Mouse (Mus musculus) liver, adult 2 months (tissue): ENCODE measurements at regions not wholly inside any gene's neighbourhood (a gene's known extent, or its start where the extent isn't known, plus 50 kb on each side); places are given as distances from the start of the nearest gene placed in this dataset.

ENCODE experiments used
- DNase-seq: peaks from one replicate; pipeline ENCODE4 v3.0.0-alpha.2; 2011; ENCODE audit warnings: low read depth, low spot score; ENCODE audit errors: extremely low read depth
- H3K27ac ChIP-seq: fragments of 200-500 bp; replicated peaks from 2 replicates; pipeline ENCODE4 v1.5.1; 2012; ENCODE audit warnings: low read depth, mild to moderate bottlenecking, control low read depth, inconsistent platforms, low read length; ENCODE audit not compliant: insufficient read depth
- H3K27me3 ChIP-seq: fragments of 200-500 bp; 2 replicates; pipeline ENCODE4 v1.6.1; 2012; ENCODE audit warnings: mild to moderate bottlenecking, moderate library complexity, low read length, inconsistent platforms; ENCODE audit not compliant: control insufficient read depth, insufficient read depth
- H3K36me3 ChIP-seq: fragments of 200-500 bp; 2 replicates; pipeline ENCODE4 v1.6.1; 2012; ENCODE audit warnings: low read length, inconsistent platforms; ENCODE audit not compliant: control insufficient read depth, insufficient read depth
- H3K4me1 ChIP-seq: fragments of 200-500 bp; 2 replicates; pipeline ENCODE4 v1.6.1; 2011; ENCODE audit warnings: low read length; ENCODE audit not compliant: control insufficient read depth, insufficient read depth
- H3K4me3 ChIP-seq: fragments of 200-500 bp; 2 replicates; pipeline ENCODE4 v1.5.1; 2011; ENCODE audit warnings: low read depth, mild to moderate bottlenecking, control low read depth, low read length, moderate library complexity; ENCODE audit not compliant: insufficient read depth
- H3K79me2 ChIP-seq: fragments of 200-500 bp; 2 replicates; pipeline ENCODE4 v1.6.1; 2012; ENCODE audit warnings: inconsistent platforms, mild to moderate bottlenecking, low read length, moderate library complexity; ENCODE audit not compliant: control insufficient read depth, insufficient read depth
- H3K9ac ChIP-seq: fragments of 200-500 bp; 2 replicates; pipeline ENCODE4 v1.6.1; 2012; ENCODE audit warnings: low read depth, mild to moderate bottlenecking, control low read depth, inconsistent platforms, low read length
- CTCF ChIP-seq: fragments of 200-500 bp; IDR thresholded peaks from 2 replicates; pipeline ENCODE4 v1.5.1; 2011; ENCODE audit warnings: low read depth, low read length, control low read depth
- POLR2A ChIP-seq: fragments of 200-500 bp; IDR thresholded peaks from 2 replicates; pipeline ENCODE4 v1.6.1; 2011; ENCODE audit warnings: low read length, control low read depth; ENCODE audit not compliant: insufficient read depth; ENCODE audit errors: extremely low read depth
- whole genome bisulfite sequencing: fragments of 180-500 bp; shearing (Covaris S2); methylation state at CpG from one replicate; pipeline ENCODE4 v1.1.7; 2018; 5-methylcytosine and 5-hydroxymethylcytosine counted together

DNA sequence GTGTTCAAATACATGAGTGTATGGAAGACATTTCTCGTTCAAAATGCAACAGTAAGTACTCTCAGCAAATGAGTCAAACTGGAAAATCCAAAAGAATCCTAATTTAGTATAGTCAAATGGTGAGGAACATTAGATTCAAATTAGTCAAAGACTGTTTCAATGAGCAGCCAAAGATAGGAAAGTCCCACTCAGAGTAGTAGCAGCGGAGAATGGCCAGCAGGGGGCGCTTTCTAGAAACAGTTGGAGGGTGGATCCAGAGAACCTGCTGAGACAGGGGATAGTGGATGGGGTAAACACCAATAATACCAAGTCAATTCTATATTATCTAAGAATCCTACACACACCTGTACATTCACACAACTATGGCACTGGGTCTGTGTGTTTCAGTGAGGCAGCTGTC lies 417.9 kb upstream of the Gm5415 start:
- 69% methylated on average over 3 of the region's 3 CpGs for WGBS
- H3K27me3 ChIP-seq: no peaks in the 10 kb centered on the region
- H3K79me2 ChIP-seq: no peaks in the 10 kb centered on the region
- H3K9ac ChIP-seq: no peak overlapping the region
- H3K27ac ChIP-seq: no peak overlapping the region
- no peak overlapping the region for H3K4me3 ChIP-seq
- TF ChIP-seq CTCF: peak; percentile 42; the same call in 1 of the 2 replicates
- TF ChIP-seq POLR2A: no peak
- H3K4me1 ChIP-seq: no peaks in the 10 kb centered on the region
- DNase-seq: peak; percentile 6
- H3K36me3 ChIP-seq: no peaks in the 10 kb centered on the region

DNA sequence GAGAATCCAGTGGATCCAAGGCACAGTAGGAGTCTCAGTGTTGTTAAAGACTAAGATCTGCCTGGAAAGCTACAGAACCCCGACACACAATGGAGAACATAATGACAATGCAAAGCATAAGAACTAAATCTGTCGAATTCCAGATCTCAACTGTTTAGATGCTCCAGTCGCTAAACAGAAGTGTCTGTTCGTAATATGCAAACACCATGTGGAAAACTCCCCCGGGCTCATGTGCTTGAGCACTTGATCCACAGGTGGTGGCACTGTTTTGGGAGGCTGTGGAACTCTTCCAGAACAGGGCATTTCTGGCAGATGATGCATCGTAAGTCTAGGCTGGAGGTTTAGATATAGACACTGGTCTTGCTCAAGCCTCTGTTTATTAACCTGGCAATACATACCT lies 412.2 kb upstream of the Gm5415 start:
- Histone ChIP-seq H3K4me1 (no peaks in the 10 kb centered on the region), H3K9ac (no peak overlapping the region), H3K27me3 (no peaks in the 10 kb centered on the region), H3K79me2 (no peaks in the 10 kb centered on the region), H3K4me3 (no peak overlapping the region), H3K27ac (no peak overlapping the region), H3K36me3 (no peaks in the 10 kb centered on the region)
- DNase-seq: no peak
- no peak for TF ChIP-seq POLR2A
- no peak for TF ChIP-seq CTCF
- WGBS: 80% methylated on average over 6 of the region's 6 CpGs

DNA sequence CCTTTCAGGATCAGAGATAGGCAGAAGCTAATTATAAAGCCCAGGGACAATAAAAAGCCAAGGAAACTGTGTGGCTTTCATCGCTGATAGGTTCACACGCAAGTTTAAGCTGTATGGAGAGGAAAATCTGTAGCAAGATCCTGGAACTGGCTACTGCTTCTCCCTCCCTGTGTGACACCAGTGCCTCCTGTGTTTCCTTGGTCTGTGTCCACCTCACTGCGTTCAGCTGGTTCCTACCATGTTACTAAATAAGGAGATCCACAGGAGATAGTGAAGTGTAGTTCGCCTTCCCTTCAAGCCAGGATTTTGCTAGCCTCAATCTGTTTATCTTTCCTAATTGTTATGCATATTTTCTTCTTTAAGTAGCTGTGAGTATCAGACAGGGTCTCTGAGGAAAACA lies 399.2 kb upstream of the Gm5415 start:
- no peak overlapping the region for H3K9ac ChIP-seq
- H3K4me3 ChIP-seq: no peak overlapping the region
- H3K36me3 ChIP-seq: no peaks in the 10 kb centered on the region
- DNase-seq: no peak
- no peaks in the 10 kb centered on the region for H3K4me1 ChIP-seq
- no peaks in the 10 kb centered on the region for H3K79me2 ChIP-seq
- TF ChIP-seq POLR2A: no peak
- no peak for TF ChIP-seq CTCF
- no peaks in the 10 kb centered on the region for H3K27me3 ChIP-seq
- H3K27ac ChIP-seq: no peak overlapping the region
- WGBS: 77% methylated on average over 4 of the region's 4 CpGs

DNA sequence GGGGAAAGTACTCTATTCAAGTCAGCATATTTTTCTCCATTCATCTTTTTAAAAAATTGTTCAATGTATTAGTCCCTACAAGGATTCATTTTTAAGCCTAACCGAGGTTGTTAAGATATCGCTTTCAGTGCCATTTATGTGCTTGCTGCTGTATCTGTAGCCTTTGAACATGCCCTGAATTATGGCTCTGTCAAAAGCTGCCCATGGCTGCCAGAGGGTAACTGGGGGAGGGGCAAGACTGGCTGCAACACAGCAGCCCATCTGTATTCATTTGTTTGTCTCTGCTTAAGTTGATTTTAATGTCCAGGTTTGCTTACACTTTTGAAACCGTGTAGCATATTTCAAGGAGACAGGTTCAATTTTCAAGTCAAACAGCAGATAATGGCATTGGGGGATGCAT lies 383.3 kb upstream of the Gm5415 start:
- Histone ChIP-seq H3K36me3 (no peaks in the 10 kb centered on the region), H3K4me1 (no peaks in the 10 kb centered on the region), H3K4me3 (no peak overlapping the region), H3K27me3 (no peaks in the 10 kb centered on the region), H3K27ac (no peak overlapping the region), H3K9ac (no peak overlapping the region), H3K79me2 (no peaks in the 10 kb centered on the region)
- no peak for DNase-seq
- no peak for TF ChIP-seq POLR2A
- no peak for TF ChIP-seq CTCF
- 85% methylated on average over 3 of the region's 3 CpGs for WGBS

DNA sequence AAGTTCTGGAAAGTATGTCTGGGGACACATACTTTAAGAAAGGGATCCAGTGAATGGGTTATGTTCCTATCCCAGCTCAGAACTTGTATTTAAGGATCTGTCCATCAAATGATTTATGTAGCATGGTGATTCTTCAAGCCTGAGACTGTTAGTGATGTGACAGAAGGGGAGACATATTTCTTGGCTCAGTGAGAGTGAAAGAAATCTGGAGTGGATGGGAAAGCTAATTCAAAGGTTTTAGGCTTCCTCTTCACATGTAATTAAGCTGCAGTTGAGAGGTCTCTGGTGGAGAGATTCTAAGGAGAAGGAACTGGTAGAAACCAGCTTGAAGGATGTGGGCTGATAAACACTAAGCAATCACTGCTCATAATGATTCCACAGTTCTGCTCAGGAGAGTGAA lies 355.3 kb upstream of the Gm5415 start:
- Histone ChIP-seq H3K27ac (no peak overlapping the region), H3K79me2 (no peaks in the 10 kb centered on the region), H3K9ac (no peak overlapping the region), H3K4me1 (no peaks in the 10 kb centered on the region), H3K27me3 (no peaks in the 10 kb centered on the region), H3K36me3 (no peaks in the 10 kb centered on the region), H3K4me3 (no peak overlapping the region)
- TF ChIP-seq POLR2A (no peak), CTCF (no peak)
- no peak for DNase-seq

DNA sequence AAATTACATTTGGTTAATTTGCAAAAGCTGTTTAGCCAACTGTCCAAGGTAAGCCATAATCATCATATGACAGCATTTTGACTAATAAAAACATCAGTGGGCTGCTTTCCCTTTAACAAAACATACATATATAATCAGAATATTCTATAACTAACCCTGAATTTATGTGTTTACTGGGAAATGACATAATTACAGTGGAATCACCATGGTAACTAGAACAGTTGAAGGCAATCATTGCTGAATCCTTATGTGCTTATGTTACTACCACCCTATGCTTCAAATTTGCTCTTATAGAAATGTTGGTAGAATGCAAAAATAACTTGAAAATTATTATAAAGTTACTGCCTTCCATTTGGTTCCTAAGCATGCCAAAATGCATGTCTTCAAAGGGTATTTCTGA lies 340.6 kb upstream of the Gm5415 start:
- Histone ChIP-seq H3K9ac (no peak overlapping the region), H3K4me3 (no peak overlapping the region), H3K27me3 (no peaks in the 10 kb centered on the region), H3K79me2 (no peaks in the 10 kb centered on the region), H3K4me1 (no peaks in the 10 kb centered on the region), H3K36me3 (no peaks in the 10 kb centered on the region), H3K27ac (no peak overlapping the region)
- DNase-seq: no peak
- TF ChIP-seq CTCF (no peak), POLR2A (no peak)
